Mouse (Mus musculus) layer of hippocampus, adult 11-12 months (tissue): ENCODE measurements around the gene Slc46a2.

Experiments used
- DNase-seq: peaks from one replicate; pipeline ENCODE4 v3.0.0; 2022; ENCODE audit warnings: low spot score

The Slc46a2 gene

DNA sequence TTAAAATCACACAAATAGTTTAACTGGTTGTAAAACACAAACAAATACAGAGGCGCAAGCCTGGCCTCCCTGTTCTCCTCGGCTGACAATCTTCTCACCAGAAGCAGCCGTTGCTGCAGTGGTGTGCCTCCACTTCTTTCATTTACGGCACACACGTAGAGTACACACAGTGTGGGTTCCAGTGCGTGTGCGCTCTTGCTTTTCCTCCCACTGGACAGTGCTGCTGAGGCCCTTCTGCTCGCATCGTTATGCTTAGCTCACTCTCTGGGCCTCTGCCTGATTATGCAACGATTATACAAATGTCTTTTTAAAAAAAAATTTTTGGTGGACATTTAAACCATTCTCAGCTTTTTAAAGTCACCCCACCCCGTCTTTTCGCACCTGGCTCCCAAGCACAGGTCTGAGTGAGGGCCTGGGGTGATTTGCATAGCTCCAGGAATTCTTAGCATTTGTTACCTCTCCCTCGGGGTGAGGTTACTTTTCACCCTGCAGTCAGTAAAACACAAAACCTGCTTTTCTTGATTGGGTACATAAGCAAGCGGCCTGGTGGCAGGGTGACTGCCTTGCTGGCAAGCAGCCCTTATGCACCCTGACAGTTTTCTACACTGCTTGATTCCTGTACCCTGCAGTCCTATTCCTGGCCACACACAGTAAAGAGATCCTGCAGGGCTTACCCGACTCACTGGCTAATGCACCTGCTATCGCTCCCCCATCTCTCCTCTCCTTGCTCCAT, 55.0 kb downstream of the Slc46a2 start:
- DNase-seq = no peak
